Mouse (Mus musculus) cerebellum, postnatal 4 days (tissue): Measurements from ENCODE around the gene Pip4k2a.
"Not testable (repeated sequence)": the region's sequence is repeated elsewhere in the genome, so short reads cannot be mapped to it uniquely, and the experiment has no call there.

Experiments used
- DNase-seq, 2 experiments: peaks; one replicate each; pipeline ENCODE4 v3.0.0; 2022; ENCODE audit warnings: low spot score in 2 of 2, mixed read lengths in 1 of 2

Gene Pip4k2a

GRCm38 (mm10) chr2:18998054-18998478, at the start of gene Pip4k2a, which contains the start of gene 4930426L09Rik:
TSS of gene Pip4k2a (minus strand) at chr2:18998126.
TSS of gene 4930426L09Rik (plus strand) at chr2:18998343.
- peak; percentile 76 to 91 for DNase-seq

GRCm38 (mm10) chr2:19037907-19038570, 40.1 kb upstream of the Pip4k2a start:
- DNase-seq = no peak

GRCm38 (mm10) chr2:19037430-19037829, 39.5 kb upstream of the Pip4k2a start:
- no peak for DNase-seq

GRCm38 (mm10) chr2:19024807-19025206, 26.9 kb upstream of the Pip4k2a start:
- DNase-seq = no peak

GRCm38 (mm10) chr2:19018034-19018433, 20.1 kb upstream of the Pip4k2a start:
- DNase-seq = no peak

GRCm38 (mm10) chr2:19016839-19017238, 18.9 kb upstream of the Pip4k2a start:
- DNase-seq = no peak

- no peak for DNase-seq
Observed at GRCm38 (mm10) chr2:19016348-19016747, 18.4 kb upstream of the Pip4k2a start.

GRCm38 (mm10) chr2:19011443-19011842, 13.5 kb upstream of the Pip4k2a start:
- DNase-seq = no peak

GRCm38 (mm10) chr2:19010541-19010940, 12.6 kb upstream of the Pip4k2a start:
- not testable (repeated sequence) for DNase-seq

- DNase-seq = no peak
Observed at GRCm38 (mm10) chr2:19007580-19007979, 9.7 kb upstream of the Pip4k2a start.

GRCm38 (mm10) chr2:19006124-19006523, 8.2 kb upstream of the Pip4k2a start:
- no peak for DNase-seq

GRCm38 (mm10) chr2:19004801-19005200, 6.9 kb upstream of the Pip4k2a start:
- DNase-seq = no peak

- DNase-seq = no peak
Observed at GRCm38 (mm10) chr2:18999395-18999794, 1.5 kb upstream of the Pip4k2a start.

- peak; percentile 22 to 47 for DNase-seq
Observed at GRCm38 (mm10) chr2:18997387-18997971, 447 bp downstream of the Pip4k2a start.

GRCm38 (mm10) chr2:18996451-18997211, 1.3 kb downstream of the Pip4k2a start:
- peak in 1 of 2 experiments; percentile 8 for DNase-seq

GRCm38 (mm10) chr2:18992512-18993510, 5.1 kb downstream of the Pip4k2a start:
- no peak for DNase-seq

- DNase-seq = no peak
Observed at GRCm38 (mm10) chr2:18988885-18989284, 9.0 kb downstream of the Pip4k2a start.

- no peak for DNase-seq
Observed at GRCm38 (mm10) chr2:18985506-18985905, 12.4 kb downstream of the Pip4k2a start.

GRCm38 (mm10) chr2:18984095-18984847, 13.7 kb downstream of the Pip4k2a start:
- no peak for DNase-seq

- no peak for DNase-seq
Observed at GRCm38 (mm10) chr2:18983546-18983945, 14.4 kb downstream of the Pip4k2a start.

- no peak for DNase-seq
Observed at GRCm38 (mm10) chr2:18982581-18982980, 15.3 kb downstream of the Pip4k2a start.
